Mouse (Mus musculus): ENCODE measurements around the gene Epn2.
"Not testable (repeated sequence)": the region's sequence is repeated elsewhere in the genome, so short reads cannot be mapped to it uniquely, and the experiment has no call there.

Gene Epn2

GRCm38 (mm10) chr11:61592061-61592460 lies 12.6 kb upstream of the Epn2 start:
- no peak for DNase-seq (ENCODE audit: low read depth, low spot score)

- no peak for DNase-seq (ENCODE audit: low read depth, low spot score)
Measured at GRCm38 (mm10) chr11:61590516-61591213, 11.2 kb upstream of the Epn2 start.

GRCm38 (mm10) chr11:61585421-61585820 lies 5.9 kb upstream of the Epn2 start:
- no peak for DNase-seq (ENCODE audit: low read depth, low spot score)

- DNase-seq (ENCODE audit: low read depth, low spot score): no peak
Measured at GRCm38 (mm10) chr11:61584830-61585229, 5.3 kb upstream of the Epn2 start.

DNA sequence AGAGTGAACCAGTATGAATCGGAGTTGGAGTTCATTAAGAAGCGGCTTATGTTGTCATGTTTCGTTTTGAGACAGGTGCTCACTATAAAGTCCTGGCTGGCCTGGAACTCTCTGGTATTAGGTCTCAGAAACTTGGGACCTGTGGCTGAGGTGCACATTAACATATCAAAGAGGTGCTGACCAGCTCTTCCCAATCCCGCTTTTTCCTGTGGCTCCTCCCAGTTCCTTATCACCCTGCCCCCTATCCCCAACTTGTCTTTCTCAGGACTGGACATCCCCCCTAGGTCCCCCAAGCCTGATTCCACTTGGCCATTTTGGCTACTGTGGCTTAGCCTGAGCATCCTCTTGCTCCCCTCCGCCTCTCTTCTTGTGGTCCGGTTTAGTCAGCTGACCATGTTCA lies 4.6 kb upstream of the Epn2 start:
- DNase-seq (ENCODE audit: low read depth, low spot score): no peak

GRCm38 (mm10) chr11:61582808-61583207 lies 3.3 kb upstream of the Epn2 start:
- DNase-seq (ENCODE audit: low read depth, low spot score): not testable (repeated sequence)

DNA sequence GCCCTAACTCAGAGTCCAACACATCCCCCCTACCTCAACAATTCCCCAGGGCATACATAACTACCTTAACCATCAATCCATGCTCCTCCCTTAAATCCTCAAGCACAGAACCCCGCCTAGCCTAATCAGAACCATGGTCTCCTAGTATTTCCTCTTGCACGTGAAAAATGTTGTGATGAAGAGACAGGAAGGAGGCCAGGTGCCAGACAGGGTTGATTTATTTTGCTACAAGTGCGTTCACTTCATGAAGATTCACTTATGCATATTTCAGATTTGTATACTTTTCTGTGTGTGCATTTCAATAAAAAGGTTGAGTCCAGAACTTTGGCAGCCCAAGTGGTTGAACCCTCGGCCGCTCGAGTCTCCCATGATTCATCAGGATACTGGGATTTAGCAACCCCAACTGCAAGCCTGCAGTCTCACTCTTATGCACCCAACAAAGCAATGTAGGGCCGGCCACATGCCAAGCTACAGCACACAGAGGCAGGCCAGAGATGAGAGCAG lies 443 bp upstream of the Epn2 start:
- DNase-seq (ENCODE audit: low read depth, low spot score): peak; percentile 66

- peak; percentile 36 for DNase-seq (ENCODE audit: low read depth, low spot score)
Measured at GRCm38 (mm10) chr11:61578541-61578982, 925 bp downstream of the Epn2 start.

DNA sequence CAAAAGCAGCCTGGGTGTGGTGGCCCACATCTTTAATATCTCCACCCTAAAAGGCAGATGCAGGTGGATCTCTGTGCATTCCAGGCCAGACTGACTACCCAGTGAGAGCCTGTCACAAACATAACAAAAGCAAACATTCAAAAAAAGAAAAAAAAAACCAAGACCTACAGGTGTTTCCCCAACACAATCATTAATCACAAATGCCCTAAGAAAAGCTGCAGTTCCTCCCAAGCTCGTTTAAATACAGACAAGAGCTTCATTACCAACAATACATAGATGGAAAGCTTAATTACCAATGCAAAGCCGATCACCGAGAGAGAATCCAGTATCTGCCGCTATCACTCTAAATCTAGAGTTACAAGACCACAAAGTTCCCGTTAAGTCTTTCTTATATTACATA lies 1.5 kb downstream of the Epn2 start:
- DNase-seq (ENCODE audit: low read depth, low spot score): no peak

DNA sequence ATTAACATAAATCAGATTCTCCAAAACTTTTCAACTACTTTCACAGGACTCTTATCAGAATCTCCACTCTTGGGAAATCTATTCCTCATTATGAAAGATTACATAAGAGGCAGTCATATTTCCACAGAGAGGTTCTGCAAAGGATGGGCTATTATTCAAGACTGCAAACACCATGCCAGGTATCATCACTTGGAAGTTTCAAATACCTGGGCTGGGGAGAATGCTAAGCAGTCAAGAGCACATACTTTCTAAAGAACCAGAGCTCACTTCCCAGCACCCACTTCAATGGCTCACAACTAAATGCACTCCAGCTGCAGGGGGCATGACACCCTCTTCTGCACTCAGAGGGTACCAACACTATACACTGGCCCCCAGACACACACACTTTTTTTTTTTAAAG lies 2.1 kb downstream of the Epn2 start:
- no peak for DNase-seq (ENCODE audit: low read depth, low spot score)

DNA sequence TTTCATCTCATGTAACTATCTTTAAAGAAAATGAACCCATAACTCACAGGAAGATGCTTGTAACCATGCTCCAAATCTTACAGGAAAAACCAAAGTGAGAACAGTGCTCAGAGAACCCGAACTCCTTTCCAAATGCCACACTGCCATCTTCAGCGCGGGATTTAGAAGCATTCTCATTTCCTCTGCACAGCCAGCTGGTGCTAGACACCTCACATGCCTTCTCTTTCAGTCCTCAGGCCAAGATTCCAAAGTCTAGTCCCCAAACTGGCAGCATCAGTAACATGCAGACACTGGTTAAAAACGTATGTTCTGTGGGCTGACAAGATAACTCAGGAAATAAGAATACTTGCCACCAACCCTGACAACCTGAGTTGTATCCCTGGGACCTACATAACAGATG lies 6.2 kb downstream of the Epn2 start:
- no peak for DNase-seq (ENCODE audit: low read depth, low spot score)

DNA sequence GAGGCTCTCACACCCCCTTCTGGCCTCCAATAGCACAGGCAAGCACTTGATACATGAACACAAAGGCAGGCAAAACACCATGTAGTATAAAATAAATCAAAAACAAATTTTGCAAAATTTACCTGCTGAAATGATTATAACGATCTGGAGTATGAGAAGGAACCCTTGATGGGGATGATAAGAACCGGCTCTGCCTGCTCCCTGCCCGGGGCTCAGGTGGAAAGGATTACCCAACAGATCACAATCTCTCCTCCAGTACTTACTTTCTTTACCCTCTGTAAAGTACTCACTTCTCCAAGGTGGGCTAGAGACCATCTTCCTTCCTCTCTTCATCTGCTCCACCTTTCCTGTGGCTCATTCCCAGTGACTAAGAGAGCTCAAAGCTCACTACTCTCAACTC lies 8.3 kb downstream of the Epn2 start:
- no peak for DNase-seq (ENCODE audit: low read depth, low spot score)

DNA sequence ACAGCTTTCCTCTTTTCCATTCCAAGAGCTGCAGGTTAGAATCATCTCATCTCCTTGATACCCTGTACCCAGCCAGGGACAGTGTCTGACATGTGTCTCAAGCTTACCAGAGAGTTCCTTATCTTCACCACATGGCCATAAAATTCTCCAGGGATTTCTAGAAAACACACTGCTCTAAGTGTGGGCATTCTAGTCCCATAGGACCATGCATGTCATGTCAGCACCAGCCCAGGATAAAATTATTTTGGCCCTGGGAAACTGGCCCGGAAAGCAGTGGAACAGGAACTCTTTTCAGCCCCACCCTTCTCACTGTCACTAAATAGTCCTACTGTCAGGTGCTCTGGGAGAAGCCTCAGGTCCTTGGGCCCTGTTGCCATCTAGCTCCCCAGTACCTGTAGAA lies 9.8 kb downstream of the Epn2 start:
- DNase-seq (ENCODE audit: low read depth, low spot score): no peak

- peak; percentile 98 for DNase-seq (ENCODE audit: low read depth, low spot score)
Measured at GRCm38 (mm10) chr11:61564566-61564965, 14.9 kb downstream of the Epn2 start.

DNA sequence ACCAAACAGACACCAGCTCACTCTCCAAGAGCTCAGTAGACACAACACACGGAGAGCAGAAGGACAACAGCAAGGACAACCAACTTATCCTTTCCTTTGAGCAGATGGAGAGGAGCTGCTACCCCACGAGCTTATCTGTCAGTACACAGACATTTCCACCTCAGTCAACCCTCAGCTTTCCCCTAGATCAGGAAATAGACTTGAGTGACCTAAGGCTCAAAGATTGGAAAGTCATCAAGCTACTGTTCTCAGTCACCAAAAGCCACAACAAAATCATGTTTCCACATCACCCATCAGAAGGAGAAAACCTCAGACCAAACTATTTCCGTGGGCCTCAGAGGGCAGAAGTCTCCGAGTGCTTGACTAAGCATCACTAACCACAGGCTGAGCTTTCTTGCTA lies 15.5 kb downstream of the Epn2 start:
- DNase-seq (ENCODE audit: low read depth, low spot score): peak; percentile 75

DNA sequence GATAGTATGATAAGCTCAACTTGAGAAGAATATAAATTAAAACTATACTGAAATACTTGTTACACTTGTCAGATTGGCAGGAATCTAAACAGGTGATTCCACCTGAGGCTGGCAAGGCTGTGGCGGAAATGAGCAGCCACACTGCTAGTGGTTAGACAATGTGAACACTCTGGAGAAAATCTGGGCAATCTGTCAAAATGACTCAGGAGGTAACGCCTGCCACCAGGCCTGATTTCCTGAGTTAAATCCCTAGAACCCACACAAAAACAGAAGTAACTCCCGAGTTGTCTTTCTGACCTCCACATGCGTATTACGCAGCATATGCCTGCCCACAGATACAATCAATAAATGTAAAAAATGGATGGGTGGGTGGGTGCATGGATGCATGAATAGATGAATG lies 17.1 kb downstream of the Epn2 start:
- DNase-seq (ENCODE audit: low read depth, low spot score): peak; percentile 86

DNA sequence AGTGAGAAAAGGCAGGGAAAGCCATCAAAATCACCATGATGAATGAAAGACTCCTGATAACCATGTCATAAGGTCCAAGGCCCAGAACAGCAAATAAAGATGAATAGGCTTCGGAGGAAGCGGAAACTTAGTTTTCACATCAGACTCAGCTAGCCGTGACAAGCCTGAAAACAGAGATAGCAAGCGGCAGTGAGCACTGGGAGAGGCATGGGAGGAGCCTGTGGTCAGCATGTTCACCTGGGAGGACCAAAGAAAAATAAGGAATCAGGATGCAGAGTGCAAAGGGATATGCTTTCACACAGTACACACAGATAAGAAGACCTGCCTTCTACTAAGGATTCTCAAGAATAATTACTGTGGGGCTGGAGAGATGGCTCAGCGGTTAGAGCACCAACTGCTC lies 19.9 kb downstream of the Epn2 start:
- DNase-seq (ENCODE audit: low read depth, low spot score): no peak

GRCm38 (mm10) chr11:61553015-61553754 lies 26.3 kb downstream of the Epn2 start:
- no peak for DNase-seq (ENCODE audit: low read depth, low spot score)

DNA sequence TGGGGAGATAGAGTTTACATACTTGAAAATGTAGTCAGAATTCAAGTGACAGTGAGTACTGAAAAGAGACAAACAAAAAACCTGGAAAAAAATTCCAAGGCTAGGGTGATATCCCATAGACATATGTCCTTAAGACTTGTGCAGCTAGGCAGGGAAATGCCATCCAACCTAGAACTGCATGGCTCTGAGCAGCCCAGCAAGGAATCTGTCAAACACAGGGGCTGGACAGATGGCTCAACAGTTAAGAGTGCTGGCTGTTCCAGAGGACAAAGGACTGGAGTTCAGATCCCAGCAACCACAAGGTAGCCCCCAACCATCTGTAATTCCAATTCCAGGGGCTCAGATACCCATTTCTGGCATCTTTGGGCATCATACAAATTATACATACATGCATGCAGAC lies 28.9 kb downstream of the Epn2 start:
- DNase-seq (ENCODE audit: low read depth, low spot score): no peak

- DNase-seq (ENCODE audit: low read depth, low spot score): no peak
Measured at GRCm38 (mm10) chr11:61547710-61548109, 31.8 kb downstream of the Epn2 start.

DNA sequence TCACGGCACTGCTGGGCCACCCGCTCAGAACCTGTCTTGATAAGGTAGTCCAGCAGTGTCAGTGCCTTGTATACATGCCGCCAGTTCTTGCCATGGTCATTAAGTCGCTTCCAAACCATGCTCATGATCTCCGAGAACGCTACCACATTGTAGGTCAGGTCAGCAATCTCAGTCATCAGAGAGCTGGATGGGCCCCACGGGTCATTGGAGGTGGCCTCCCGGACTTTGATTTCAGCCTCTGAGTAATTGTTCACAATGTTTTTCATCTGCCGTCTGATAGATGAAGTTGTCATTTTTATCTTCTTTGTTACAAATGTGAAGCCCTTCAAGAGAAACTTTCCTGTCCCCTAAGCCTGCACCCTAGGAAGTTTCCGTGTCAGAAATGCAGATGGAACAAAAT lies 33.0 kb downstream of the Epn2 start:
- no peak for DNase-seq (ENCODE audit: low read depth, low spot score)

DNA sequence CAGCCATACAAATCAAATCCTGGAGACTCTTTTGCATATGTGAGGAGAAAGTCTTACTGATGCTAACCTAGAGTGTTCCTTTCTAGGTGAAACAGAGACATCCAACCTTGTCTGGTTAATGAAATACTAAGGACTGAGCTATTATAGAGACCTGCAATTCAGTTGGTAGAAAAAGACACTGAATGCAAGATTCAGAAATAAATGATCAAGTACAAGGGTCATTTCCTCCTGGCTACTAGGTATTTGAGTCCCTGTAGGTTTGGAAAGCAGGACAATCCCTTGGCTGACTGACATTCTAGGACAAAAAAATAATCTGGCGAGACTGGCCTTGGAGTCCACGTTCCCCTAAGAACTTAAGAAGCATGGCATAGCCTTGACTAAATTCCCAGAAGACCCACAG lies 33.9 kb downstream of the Epn2 start:
- no peak for DNase-seq (ENCODE audit: low read depth, low spot score)

- no peak for DNase-seq (ENCODE audit: low read depth, low spot score)
Measured at GRCm38 (mm10) chr11:61541106-61541505, 38.4 kb downstream of the Epn2 start.

All from 3T3-L1 (cell line).